Mouse (Mus musculus) CD8-positive naive resting alpha-beta T cell, adult 2 months (primary cell): ENCODE measurements around the gene Kctd5.
"Not testable (repeated sequence)": the region's sequence is repeated elsewhere in the genome, so short reads cannot be mapped to it uniquely, and the experiment has no call there.

Experiments
- DNase-seq, 2 experiments: peaks; one replicate each; pipeline ENCODE4 v3.0.0; 2022; ENCODE audit warnings: low read depth in 2 of 2, low spot score in 2 of 2

Gene Kctd5

DNA sequence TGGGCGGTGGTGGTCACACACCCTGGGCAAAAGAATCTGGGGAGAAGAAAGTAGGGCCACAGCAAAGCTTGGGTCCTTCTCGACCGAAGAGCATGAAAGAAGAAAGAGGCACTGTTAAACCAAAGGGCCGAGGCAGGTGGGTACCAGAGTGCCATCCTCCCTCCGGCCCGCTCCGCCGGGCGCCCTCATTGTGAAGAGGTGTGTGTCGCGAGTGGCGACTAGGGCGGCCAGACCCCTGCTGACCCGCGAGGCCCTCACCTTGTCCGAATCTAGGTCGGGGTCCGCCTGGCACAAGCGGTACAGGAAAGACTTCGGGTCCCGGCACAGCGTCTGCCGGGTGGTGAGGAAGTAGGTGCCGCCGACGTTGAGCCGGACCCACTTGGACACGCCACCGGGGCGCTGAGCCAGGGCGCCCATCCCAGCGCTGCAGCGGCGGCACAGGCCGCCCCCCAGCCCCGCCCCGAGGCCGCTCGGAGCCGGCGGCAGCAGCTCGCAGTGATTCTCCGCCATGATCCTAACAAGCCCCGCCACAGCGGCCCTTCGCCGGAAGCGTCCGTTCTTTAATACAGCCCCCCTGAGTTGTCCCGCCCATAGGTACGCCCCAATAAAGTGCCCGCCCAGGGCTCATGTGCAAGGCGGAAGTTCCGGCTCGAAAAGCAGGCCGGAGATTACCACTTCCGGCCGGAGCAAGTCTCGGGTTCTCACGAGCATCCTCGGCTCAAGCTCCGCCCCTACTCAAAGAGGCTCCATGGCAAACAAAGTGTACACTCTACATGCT lies at the start of gene Kctd5:
Kctd5 (minus strand) TSS at position 567 of the 778 bp plus-strand sequence.
- peak; percentile 92 to 94 for DNase-seq

DNA sequence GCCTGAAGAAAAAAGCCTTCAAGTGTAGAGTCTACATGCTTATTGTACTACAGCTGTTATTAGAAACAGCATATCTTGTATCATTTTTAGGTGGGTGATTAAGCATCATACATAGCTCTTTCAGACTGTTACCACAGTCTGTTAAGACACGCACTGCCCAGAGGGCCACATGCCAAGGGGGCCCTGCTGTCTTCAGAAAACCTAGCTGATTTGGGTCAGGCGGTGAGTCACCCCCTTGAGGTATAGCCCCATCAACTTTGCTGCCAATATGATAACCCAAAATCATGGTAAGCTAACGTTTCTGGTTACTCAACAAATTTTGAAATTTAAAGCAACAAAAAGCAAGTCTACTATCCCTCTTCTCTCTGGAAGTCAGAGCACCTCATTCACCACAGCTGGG lies 46.2 kb upstream of the Kctd5 start:
- no peak for DNase-seq

DNA sequence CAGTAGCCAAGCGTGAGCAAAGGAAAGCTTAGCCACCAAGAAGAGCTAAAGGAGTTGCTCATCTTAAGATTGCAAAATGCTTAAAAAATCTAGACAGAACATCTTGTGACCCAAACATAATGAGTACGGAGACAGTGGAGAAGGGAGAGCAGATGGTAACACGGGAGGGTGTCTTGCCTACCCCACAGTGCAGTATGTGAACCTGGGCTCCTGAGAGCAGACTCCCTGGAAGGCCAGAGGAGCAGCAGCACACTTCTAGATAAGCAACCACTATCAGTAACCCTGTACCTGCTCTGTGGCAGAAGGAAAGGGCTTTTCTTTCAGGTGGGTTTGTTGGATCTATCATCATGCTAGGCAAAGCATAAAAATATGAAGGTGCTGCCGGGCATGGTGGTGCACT lies 39.7 kb upstream of the Kctd5 start:
- no peak for DNase-seq

DNA sequence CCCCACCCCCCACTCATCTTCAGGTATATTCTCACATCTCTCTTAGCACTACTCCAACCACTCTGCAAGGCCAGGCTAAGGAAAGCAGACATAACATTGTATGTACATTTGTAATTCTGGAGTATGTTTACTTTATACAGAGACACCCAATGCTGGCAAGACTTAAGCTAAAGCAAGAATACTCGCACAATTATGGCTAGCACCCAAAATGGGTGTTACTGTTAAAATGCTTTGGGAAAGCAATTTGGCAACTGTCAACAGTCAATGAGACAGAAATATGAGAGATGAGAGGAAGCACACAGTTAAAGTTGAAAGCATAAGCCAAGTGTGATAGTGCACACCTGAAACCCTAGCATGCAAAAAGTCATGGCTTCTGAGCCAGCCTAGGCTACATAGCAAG lies 38.0 kb upstream of the Kctd5 start:
- DNase-seq, result no peak

DNA sequence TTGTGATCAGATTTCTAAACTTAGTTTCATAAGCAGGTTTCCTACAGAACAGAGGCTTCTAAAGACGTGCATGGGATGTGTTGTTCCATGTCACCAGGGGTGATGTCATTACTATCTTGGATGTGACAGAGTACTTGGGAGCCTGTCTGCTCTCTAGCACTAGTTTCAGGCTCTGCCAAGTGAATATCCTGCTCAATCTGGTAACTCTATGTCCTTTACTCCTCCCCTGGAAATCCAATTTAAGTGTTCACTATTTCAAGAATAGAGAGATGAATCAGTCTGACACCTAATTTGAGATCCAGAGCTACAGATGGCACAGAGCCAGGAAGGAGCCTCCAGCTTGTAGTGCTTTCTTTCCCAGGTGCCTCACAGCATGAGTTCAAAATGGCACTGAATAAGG lies 35.6 kb upstream of the Kctd5 start:
- DNase-seq, result no peak

DNA sequence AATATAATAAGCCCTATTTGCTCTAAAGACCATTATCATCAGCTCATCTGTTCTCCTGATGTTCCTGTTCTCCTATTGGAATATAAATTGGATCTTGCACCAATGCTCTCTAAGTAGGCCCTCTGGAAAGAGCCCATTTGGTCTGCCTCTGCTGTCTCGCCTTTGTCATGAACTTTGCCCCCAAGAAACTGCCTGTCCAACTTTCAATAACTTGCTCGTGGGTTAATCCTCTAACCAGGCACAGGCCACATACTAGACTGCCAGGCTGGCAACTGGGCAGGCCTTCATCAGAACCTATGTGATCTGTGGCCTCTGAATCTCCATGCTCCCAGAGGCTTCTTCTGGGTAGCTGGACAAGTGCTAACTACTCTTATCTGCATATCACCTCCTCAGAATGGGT lies 31.8 kb upstream of the Kctd5 start:
- DNase-seq, result no peak

DNA sequence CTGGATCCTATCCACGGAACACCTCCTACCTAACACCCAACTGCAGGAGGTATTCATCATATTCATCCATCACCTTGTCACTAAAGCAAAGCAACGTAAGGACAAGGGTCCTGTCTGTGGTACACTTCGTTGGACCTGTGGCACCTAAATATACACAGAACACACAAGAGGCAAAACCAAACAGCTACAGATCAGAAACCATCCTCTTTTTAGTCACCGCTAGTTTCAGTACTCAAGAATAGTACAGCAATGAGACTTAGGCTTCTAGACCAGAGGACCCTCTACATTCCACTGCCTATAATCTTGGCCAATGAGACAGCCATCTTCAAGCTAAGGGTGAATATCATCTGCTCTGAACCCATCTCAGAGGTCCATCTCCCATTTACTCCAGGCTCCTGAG lies 25.1 kb upstream of the Kctd5 start:
- no peak for DNase-seq

DNA sequence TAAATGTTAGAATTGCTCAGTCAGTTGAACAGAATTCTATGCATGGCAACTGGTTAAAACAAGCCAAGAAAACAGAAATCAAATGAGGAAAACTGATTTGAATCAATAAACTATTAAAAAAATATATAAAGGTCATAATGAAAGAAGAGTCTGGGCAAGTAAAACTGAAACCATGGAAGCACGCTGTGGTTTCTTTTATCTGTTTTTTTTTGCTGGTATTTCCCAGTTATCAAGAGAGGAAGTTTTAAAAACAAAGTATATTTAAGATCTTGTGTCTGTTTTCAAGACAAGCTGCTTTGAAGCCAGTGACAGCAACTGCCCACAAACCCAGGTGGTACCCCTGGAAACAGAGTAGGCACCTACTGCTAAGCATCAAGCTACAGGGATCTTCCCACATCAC lies 17.3 kb upstream of the Kctd5 start:
- DNase-seq, result no peak

DNA sequence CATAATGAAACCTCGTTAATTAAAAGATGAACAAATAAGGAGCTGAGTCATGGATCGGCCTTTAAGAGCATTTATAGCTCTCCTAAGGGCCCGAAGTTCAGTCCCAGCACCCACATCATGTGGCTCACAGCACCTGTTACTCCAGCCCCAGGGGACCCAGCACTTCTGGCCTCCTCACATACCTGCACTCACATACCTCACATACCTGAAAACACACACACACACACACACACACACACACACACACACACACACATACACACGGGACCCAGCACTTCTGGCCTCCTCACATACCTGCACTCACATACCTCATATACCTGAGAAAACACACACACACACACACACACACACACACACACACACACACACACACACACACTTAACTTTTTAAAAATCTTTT lies 13.1 kb upstream of the Kctd5 start:
- not testable (repeated sequence) for DNase-seq

DNA sequence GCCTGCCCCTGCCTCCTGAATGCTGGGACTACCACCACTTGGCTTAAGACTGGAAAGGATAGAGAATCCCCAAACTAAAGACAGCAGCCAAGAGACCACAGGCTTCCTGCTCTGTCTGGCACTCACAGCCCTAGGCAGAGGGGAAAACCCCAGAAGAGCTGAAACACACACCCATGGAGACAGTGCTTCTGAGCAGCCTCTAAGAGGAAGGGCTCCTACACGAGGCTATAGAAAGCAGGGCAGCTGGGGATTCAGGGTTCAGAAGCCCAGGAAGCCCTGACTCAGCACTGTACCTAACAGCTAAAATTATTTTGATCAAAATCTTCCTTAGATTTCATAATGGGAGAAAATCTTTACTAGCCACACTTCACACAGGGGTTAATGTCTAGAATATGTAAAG lies 11.3 kb upstream of the Kctd5 start:
- no peak for DNase-seq

DNA sequence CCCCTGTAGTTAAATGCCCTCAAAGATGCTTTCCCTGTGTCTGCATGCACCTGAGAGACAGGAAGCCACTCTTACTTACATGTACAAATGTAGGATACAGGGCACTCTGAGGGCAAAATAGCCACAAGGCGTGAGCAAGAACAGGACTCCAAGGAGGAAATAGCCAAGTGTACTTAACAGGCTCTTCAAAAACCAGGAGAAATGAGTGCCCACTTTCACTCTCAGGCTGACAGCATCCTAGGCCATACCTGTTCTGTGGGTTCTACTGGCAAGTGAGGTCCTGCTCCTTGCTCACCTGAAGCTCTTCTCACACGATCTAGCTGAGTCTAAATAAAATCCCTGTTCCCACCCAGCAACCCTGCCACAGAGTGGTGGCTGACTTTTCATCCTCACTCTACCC lies 3.8 kb upstream of the Kctd5 start:
- DNase-seq, result no peak

DNA sequence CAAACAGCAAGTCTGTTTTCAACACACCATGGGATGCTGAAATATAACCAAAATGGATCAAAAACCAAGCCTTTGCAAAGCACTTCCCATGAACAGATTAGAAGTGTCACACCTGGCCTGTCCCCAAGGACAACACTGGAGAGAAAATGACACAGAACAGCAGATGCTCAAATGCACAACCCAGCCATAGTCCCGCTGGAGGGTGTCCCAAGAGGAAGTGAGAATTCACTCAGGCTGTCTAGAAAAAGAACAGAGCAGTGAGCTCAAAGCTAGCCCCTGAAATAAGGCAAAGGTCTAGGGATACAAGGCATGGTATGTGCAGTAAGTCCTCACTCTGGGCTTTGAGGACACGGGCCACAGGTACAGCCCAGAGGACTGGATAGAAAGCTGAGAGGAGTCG lies 3.8 kb downstream of the Kctd5 start:
- DNase-seq, result no peak

DNA sequence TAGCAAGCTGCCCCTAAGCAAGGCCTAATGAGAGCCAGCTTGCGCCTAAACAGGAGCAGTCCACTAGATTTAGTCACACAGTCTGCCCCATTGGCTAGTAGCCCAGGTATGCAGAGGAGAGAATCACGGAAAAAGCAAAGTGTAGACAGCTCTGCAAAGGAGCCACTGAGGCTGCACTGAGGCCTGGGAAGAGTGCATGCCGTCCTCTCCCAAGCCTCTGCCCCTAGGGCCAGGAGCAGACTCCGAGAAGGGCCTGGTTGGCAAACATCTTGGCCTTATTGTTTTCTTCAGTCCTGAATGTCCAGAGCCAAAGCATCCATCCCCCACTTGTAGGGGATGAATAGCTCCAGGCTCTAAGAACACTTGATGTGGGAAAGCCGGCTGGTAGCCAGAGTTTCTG lies 5.0 kb downstream of the Kctd5 start:
- DNase-seq, result no peak

DNA sequence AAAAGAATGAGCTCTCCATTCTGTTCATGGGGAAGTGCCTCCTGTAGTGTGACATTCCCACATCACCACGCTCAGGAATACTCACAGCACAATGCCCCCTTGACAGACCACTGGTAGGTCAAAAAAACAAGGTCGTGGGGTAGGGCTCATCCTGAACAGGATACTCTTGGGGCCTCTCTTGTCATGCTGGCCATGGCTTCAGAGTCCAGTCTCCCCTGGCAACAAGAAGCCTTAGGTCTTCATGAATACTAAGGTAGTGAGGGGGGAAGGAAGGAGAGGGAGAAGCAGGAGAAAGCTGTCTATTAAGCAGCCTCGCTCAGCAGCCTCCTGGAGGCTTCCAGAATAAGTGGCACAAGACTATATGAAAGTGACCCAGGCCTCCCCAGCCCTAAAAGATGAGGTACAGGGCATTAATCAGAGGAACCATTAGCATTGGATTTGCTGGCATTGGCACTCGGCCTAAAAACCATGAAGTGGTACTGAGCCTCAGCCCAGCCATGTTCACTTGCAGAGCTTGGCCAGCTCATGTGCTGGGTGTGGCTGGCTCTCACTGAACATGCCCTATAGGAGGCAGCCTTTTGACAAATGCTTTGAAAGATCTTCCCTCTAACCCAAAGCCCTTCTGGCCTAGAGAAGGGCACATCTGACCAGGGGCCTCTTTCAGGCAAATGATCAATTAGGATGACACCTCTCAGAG lies 10.7 kb downstream of the Kctd5 start:
- DNase-seq, result no peak

DNA sequence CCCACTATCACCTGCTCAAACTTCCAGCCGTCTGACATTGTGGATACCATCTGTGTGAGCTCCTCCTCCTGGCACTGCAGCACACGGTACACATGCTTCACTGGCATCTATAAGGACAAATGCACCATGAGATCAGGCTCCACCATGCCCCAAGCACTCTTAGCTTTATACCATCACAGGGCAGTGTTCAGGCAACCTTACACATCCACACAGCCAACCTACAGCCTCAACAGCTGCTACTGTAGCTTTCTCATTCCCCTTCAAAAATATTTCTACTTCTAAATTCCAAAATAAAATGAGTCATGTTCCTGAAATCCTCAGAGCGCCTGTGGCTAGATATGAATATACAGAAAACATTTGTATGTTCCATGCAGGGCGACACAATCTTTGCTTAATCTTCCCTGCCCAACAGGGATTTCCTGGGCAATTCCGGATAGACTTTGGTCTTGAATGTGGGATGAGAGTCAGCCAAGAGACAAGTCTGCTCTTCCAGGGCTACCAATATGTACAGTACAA lies 15.5 kb downstream of the Kctd5 start:
- no peak for DNase-seq

DNA sequence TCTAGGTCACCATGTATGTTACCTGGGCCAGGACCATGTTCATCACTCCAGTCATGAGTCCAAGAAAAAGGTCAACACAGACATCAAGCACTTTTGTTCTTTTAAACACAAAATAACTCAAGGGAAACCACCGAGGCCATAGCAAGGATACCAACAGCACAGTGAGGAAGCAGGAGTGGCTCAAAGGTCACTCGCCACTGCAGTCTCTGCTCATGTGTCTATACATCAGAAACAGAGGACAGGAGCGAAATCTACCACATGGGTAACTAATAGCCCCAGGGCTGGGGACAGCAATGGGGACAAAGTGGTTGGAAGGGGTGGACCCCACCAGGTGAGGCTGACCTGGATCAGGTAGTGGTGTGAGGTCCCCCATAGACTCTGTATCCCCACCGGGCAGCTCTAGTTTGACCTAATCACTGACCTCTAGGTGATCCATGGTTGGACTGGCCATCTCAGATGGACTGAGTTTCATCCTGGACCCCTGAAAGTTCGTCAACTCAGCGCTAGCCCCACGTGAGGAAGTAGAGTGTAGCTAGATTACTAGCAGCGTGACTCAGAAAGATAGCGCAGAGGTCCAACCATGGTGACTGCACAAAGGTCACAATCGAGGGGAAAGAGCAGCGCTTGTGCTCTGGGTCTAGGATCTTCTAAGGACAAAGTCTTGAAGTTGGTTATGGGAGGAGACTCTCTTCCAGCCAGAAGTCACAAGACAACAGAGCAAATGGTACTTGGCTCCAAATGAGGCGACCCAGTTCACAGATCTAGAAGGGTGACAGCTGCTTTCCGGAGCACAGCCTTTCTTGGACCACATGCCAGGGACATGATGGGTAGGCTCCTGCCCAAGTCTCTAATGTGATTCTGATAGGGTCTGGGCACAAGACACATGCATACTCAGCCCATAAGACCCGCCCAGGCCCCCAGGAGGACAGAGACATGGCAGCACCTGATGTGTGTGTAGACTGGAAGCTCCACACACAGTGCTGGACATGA lies 16.4 kb downstream of the Kctd5 start:
- no peak for DNase-seq

DNA sequence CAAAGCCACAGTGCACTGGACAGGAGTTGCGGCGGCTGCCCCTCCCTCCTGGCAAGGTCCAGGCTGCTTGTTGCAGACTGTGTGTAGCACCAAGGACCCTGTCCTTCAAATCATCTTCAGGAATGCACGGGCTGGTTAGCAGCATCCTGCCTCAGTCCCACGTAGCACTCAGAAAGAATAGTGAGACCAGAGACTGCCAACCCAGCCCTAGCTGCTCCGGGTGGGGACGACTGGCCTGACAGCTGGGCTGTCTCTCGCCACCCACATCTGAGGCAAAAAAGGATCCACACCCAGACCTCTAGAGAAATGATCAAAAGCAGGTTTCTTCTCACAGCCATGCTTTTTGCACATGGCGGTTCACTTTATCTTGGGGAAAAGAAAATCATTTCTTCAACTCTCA lies 24.3 kb downstream of the Kctd5 start:
- no peak for DNase-seq

DNA sequence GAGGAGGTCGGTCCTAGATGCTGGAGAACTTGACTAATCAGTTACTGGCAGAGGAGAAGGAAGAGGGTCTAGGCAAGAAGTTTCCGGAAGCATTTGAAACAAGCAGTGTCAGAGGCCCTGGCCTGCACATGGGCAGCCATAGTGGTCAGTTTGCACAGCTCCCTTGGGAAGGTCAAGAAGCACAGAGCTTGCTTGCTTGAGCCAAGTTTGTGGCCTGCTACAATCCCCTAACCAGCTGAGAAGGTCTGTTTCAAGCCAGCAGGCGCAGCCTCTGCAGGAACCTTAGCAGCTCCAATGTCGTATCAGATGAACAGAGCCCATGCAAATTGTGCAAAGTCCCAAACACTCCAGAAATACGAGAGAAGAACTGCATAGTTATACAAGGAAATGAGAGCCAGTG lies 25.2 kb downstream of the Kctd5 start:
- DNase-seq, result no peak

DNA sequence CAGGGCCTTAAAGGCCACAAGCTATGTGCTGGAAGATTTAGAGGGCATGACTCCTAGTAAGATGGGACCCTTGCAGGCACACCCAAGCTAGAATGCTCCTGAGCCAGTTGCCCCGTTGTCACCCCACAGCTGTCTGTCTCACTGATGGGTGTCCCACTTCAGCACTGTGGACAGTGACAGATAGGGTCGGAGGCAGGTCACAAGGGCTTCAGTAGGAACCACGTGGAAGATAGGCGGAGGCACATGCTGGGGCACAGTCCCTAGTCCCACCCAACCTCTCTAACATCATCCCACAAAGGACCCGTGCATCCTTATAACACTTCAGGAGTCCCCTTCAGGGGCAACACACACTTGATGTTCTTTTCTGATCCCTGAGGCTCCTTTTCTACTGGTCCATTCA lies 27.3 kb downstream of the Kctd5 start:
- no peak for DNase-seq

DNA sequence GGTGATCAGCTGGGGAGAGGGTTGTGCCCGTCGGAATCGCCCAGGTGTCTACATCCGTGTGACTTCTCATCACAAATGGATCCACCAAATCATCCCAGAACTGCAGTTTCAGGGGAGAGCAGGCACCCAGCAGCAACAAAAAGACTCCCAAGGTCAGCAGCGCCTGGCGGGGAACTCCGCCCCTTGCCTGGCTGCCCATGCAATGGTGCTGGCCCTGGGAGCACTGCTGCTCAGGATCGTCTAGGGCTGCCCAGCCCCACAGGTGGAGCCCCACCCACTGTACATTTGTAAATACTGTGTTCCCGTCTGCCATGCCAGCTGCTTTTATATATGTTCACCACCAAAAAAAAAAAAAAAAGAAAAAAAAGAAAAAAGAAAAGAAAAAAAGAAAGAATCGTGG lies 27.7 kb downstream of the Kctd5 start:
- no peak for DNase-seq

DNA sequence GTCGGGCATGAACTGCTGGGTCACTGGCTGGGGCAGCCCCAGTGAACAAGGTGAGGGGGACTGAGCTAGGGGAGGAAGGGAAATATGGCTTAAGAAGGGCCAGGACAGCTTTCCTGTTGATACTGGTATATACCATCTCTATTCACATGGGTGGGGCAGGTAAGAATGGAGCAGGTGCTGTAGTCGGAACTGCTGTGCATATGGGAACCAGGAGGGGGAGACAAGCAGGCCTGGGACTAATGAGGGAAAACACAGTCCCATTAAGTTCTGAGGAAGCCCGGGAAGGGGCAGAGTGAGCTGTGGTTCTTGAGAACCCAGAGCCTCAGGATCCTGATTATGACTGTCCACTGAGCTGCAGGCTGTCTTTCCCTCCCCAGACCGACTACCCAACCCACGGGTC lies 28.8 kb downstream of the Kctd5 start:
- DNase-seq, result no peak

DNA sequence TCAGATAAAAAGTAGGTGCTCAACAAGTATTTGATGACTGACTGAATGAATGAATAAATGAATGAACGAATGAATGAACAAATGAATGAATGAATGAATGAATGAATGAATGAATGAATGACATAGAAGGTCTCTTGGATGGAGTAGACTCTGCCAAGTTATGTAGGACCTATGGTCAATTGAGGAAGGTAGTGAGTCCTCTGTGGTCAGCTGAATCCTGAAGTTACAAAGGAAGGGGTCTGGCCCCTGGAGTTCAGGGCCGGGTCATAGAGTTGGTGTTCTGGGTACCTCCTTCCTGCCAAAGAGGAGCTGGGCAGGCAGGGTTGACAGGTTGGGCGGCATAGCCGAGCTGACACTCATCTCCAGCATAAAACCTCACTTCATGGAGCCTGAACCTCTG lies 35.4 kb downstream of the Kctd5 start, which contains the start of gene Prss27:
Prss27 (plus strand) TSS at position 301 of the 400 bp plus-strand sequence.
- DNase-seq, result no peak
